Mouse (Mus musculus): ENCODE measurements at regions not wholly inside any gene's neighbourhood (a gene's known extent, or its start where the extent isn't known, plus 50 kb on each side); places are given as distances from the start of the nearest gene placed in this dataset.

DNA sequence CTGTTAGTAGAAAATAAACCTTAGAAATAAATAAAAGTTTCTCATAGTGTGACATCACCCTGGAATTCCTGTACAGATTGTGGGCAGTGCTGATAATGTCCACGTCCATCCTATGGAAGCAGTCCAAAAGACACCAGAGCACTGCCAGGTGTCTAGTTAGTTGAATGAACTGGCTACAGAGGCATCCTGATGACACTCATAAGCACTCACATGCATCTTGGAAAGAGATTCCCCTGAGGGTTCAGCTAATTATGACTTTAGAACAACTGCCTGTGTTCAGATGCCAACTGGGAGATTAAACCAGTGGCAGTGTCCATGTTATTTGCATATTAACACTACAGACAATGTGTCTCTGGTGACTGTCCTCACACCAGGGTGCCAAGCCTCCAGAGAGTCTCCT lies 411.6 kb upstream of the Intu start:
- TF ChIP-seq CTCF (IDR thresholded peaks at IDR 0.05; ENCODE audit: low read depth, low read length) (no peak), POLR2A (IDR thresholded peaks at IDR 0.05; ENCODE audit: extremely low read depth, insufficient read depth, low read length) (no peak)

Measured in liver, adult 2 months (tissue).